Mouse (Mus musculus) sigmoid colon, adult 10 weeks (tissue): ENCODE measurements around the gene Ddt. TPM values are rescaled to one million over a fixed set of nuclear protein-coding genes. Genes with fewer than 3 reads are reported as not detected.

Experiments
- polyA plus RNA-seq: library from polyadenylated mRNA; stranded (reverse); fragments of 350-450 nt; fragmentation: Illumina TruSeq; extraction: RNeasy Lipid Tissue Mini Kit (QIAGEN cat#74804); gene quantifications from one replicate; pipeline ENCODE4 v1.2.3, GENCODE M21; 2014; ENCODE audit warnings: low read depth, low replicate concordance

The Ddt gene
- 1.3 TPM for polyA plus RNA-seq

DNA sequence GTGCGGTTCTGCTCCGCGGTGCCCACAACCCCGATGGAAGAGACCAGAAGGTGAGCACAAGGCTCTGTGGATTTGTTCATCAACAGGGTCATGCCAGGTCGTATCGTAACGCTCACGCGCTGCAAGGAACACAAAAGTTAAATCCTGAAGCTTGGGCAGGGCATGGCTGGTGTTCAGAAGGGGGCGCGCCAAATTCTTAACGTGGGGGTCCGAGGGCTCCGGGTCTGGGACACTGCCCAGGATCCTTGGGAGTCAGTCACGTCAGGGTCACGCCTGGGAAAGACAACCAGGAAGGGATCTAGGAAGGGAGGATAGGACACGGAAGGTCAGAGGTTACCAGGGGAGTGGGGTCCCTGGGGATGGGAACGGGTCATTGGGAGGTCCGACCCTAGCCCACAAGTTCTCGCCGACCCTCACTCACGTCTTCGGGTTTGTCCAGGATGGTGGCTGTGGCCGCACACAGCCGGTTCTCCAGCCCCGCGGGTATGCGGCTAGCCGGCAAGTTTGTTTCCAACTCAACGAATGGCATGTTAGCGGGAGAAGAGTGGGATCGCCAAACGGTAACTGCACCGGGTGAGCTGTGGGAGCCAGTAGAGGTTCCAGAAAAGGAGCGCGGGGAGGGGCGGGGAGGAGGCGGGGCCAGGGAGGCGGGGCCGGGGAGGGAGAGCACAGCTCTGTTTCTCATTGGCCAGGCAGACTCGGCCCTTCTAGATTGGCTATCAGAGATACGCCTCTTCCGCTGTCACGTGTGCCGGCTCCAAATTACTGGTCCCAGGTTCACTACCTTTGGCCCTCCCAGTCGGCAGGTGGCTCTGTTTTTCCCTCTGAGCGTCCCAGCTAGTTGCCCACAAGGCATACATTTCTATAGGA lies at the start of gene Ddt:
Gene Ddt (minus strand): TSS at position 620 of the 870 bp plus-strand sequence.

GRCm38 (mm10) chr10:75822443-75822842 lies 49.2 kb upstream of the Ddt start, which contains the start of gene Gstt4:
TSS of gene Gstt4 (minus strand) at chr10:75822543.

GRCm38 (mm10) chr10:75798176-75798696 lies 25.0 kb upstream of the Ddt start, which contains the start of gene Gstt1:
TSS of gene Gstt1 (minus strand) at chr10:75798584.

DNA sequence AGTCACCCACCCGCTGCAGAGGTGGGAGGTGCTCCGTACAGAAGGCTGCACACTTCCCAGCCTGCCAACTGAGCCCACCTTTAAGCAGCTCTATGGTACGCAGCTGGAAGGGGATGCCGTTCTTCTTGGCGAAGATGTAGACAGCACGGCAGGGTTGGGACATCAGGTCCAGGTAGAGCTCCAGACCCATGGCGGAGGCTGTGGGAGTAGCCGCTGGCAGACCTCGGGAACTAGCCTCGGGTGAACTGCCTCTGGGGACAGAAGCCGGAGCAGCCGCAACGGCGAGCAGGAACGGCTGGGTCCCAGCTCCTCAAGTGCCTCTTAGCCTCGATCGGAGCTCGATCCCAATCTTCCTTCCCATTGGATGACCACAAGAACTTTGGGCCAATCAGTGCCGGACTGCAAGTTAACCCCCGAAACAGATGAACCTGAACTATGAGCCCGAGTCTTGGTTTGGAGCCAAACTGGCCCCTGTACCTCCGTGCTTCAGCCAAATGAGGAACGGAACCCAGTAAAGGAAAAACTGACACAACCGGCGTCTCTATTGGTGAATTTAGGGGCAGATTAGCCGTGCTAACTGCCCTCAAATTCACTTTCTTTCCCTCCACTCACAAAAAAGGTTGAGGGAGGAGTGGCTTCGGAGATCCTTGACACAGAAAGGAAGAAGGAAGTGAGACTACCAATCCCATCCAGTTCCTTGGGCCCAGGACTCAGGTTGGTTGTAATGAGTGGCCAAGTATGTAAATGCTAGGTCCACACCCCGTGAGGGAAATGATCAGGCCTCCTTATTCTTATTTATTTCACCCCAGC lies 7.8 kb upstream of the Ddt start, which contains the start of the genes Gm20441 and Gstt3:
Gene Gm20441 (minus strand): TSS at position 186 of the 810 bp plus-strand sequence.
Gene Gstt3 (minus strand): TSS at position 646 of the 810 bp plus-strand sequence.

GRCm38 (mm10) chr10:75763682-75764518 lies 9.3 kb downstream of the Ddt start, which contains the start of gene Cabin1:
TSS of gene Cabin1 (minus strand) at chr10:75764341.

Other genes with a start within 250 kb of the Ddt start
- 1.4 TPM for gene Lrrc75b, start 213.1 kb downstream of the Ddt start, polyA plus RNA-seq
- gene Ggt1, start 211.8 kb downstream of the Ddt start, polyA plus RNA-seq = not detected
- 0.57 TPM for gene Ggt5, start 184.1 kb downstream of the Ddt start, polyA plus RNA-seq
- 1.7 TPM for gene Susd2, start 129.4 kb downstream of the Ddt start, polyA plus RNA-seq
- 4.6 TPM for gene Cabin1, start 9.1 kb downstream of the Ddt start, polyA plus RNA-seq
- not detected for gene Gm20441, start 7.5 kb upstream of the Ddt start, polyA plus RNA-seq
- 56.7 TPM for gene Gstt3, start 8.0 kb upstream of the Ddt start, polyA plus RNA-seq
- 4.0 TPM for gene Gstt1, start 25.2 kb upstream of the Ddt start, polyA plus RNA-seq
- not detected for gene Gstt4, start 49.1 kb upstream of the Ddt start, polyA plus RNA-seq
- gene Gstt2, start 64.0 kb upstream of the Ddt start, polyA plus RNA-seq = 13.0 TPM
- not detected for gene Mif, start 86.8 kb upstream of the Ddt start, polyA plus RNA-seq
- not detected for gene Derl3, start 120.0 kb upstream of the Ddt start, polyA plus RNA-seq
- gene Smarcb1, start 148.2 kb upstream of the Ddt start, polyA plus RNA-seq = 10.9 TPM
- gene Chchd10, start 159.7 kb upstream of the Ddt start, polyA plus RNA-seq = 21.3 TPM
- gene Mmp11, start 163.1 kb upstream of the Ddt start, polyA plus RNA-seq = 1.0 TPM
- gene Gm867, start 167.3 kb upstream of the Ddt start, polyA plus RNA-seq = not detected
- gene Vpreb3, start 169.6 kb upstream of the Ddt start, polyA plus RNA-seq = not detected
- gene Gm5134, start 181.1 kb upstream of the Ddt start, polyA plus RNA-seq = not detected